Comparison of ENCODE assay signal across 8 mouse cellular contexts in genomic region chr17:35897644-35898573, GRCm38 (mm10). TPM values are rescaled to one million over a fixed set of nuclear protein-coding genes. Genes with fewer than 3 reads are reported as not detected.
DNase-seq lines count a peak whose midpoint lies in the region; ATAC-seq lines count a peak whose summit lies in the region.

No protein-coding gene starts in this region.

- 46% methylated on average over 23 of the region's 23 CpGs for WGBS in embryonic facial prominence, embryonic 10.5 days

- peak; percentile 39 for ATAC-seq in inflammation-experienced regulatory T-cells, adult 6 months
- peak; percentile 56 for ATAC-seq in megakaryocyte-erythroid progenitor cell, adult 5-6 weeks (replicated peaks; ENCODE audit: low FRiP score, low TSS enrichment, poor library complexity, severe bottlenecking)

- H3K36me3 ChIP-seq in embryonic facial prominence, embryonic 10.5 days (replicated peaks): peaks cover 79% of the 10 kb centered on the region

- peaks cover 25% of the 10 kb centered on the region for H3K4me1 ChIP-seq in embryonic facial prominence, embryonic 10.5 days

- H3K27ac ChIP-seq in embryonic facial prominence, embryonic 10.5 days (replicated peaks): peak overlapping the region; percentile 96

- H3K9me3 ChIP-seq in embryonic facial prominence, embryonic 10.5 days: no peaks in the 10 kb centered on the region

- H3K27me3 ChIP-seq in embryonic facial prominence, embryonic 10.5 days (replicated peaks; ENCODE audit: low read depth, poor library complexity, severe bottlenecking): no peaks in the 10 kb centered on the region

- peak; percentile 25 for DNase-seq in adrenal gland, postnatal 10 days
- no peak for DNase-seq in adrenal gland, postnatal 36 days
- DNase-seq in 3134 (ENCODE audit: extremely low read depth, insufficient read length, low spot score): peak; percentile 38
- DNase-seq in embryonic facial prominence, embryonic 10.5 days (ENCODE audit: low spot score): peak; percentile 34
- no peak for DNase-seq in urinary bladder, postnatal 36 days (ENCODE audit: low spot score in 2 of 2)
- DNase-seq in right cerebral cortex, postnatal 14 days: no peak

- H3K4me3 ChIP-seq in embryonic facial prominence, embryonic 10.5 days: peak overlapping the region; percentile 74

RNA-seq across cellular contexts. Expression of gene 2310061I04Rik, which starts 0.7 kb away (rescaled TPM):
- 10 to 100 TPM; 58.0 to 70.5 TPM for total RNA-seq in adrenal gland, postnatal 10 days (2021)
- 10 to 100 TPM; 47.0 to 49.4 TPM for total RNA-seq in adrenal gland, postnatal 36 days (2021)
- 27.5 and 28.6 TPM in 2 replicates for polyA plus RNA-seq in embryonic facial prominence, embryonic 10.5 days (2016; fragmentation: Nextera tagmentation; extraction: Ambion mirVana)
- polyA plus RNA-seq in inflammation-experienced regulatory T-cells, adult 6 months (2017; shearing (Covaris generic)): 10 to 100 TPM; 15.3 to 21.6 (median 15.4) TPM
- total RNA-seq in megakaryocyte-erythroid progenitor cell, adult 5-6 weeks (2014; fragmentation: Nextera tagmentation): 107 and 160 TPM in 2 replicates
- total RNA-seq in megakaryocyte-erythroid progenitor cell, adult 5-6 weeks (2017): 8.1 and 10.9 TPM in 2 replicates

RNA-seq across cellular contexts. Expression of gene Atat1, which starts 12.0 kb away (rescaled TPM):
- total RNA-seq in adrenal gland, postnatal 10 days (2021): 10 to 100 TPM; 15.9 to 28.7 TPM
- 10 to 100 TPM; 26.0 to 33.0 TPM for total RNA-seq in adrenal gland, postnatal 36 days (2021)
- polyA plus RNA-seq in embryonic facial prominence, embryonic 10.5 days (2016; fragmentation: Nextera tagmentation; extraction: Ambion mirVana): 117 and 130 TPM in 2 replicates
- 10 to 100 TPM in 2 of 3 experiments, 1 to 10 TPM in 1; 9.5 to 16.2 (median 10.5) TPM for polyA plus RNA-seq in inflammation-experienced regulatory T-cells, adult 6 months (2017; shearing (Covaris generic))
- total RNA-seq in megakaryocyte-erythroid progenitor cell, adult 5-6 weeks (2014; fragmentation: Nextera tagmentation): 23.1 and 31.9 TPM in 2 replicates
- 3.0 and 4.3 TPM in 2 replicates for total RNA-seq in megakaryocyte-erythroid progenitor cell, adult 5-6 weeks (2017)

RNA-seq across cellular contexts. Expression of gene Mrps18b, which starts 18.3 kb away (rescaled TPM):
- total RNA-seq in adrenal gland, postnatal 10 days (2021): 100 to 1,000 TPM; 101 to 104 TPM
- total RNA-seq in adrenal gland, postnatal 36 days (2021): 10 to 100 TPM; 92.6 to 97.8 TPM
- 96.0 and 96.3 TPM in 2 replicates for polyA plus RNA-seq in embryonic facial prominence, embryonic 10.5 days (2016; fragmentation: Nextera tagmentation; extraction: Ambion mirVana)
- 10 to 100 TPM; 35.8 to 82.5 (median 75.5) TPM for polyA plus RNA-seq in inflammation-experienced regulatory T-cells, adult 6 months (2017; shearing (Covaris generic))
- 140 and 175 TPM in 2 replicates for total RNA-seq in megakaryocyte-erythroid progenitor cell, adult 5-6 weeks (2014; fragmentation: Nextera tagmentation)
- 72.7 and 92.6 TPM in 2 replicates for total RNA-seq in megakaryocyte-erythroid progenitor cell, adult 5-6 weeks (2017)

RNA-seq across cellular contexts. Expression of gene Dhx16, which starts 18.3 kb away (rescaled TPM):
- 10 to 100 TPM; 36.8 to 38.0 TPM for total RNA-seq in adrenal gland, postnatal 10 days (2021)
- 10 to 100 TPM; 37.5 to 40.8 TPM for total RNA-seq in adrenal gland, postnatal 36 days (2021)
- 52.6 and 60.7 TPM in 2 replicates for polyA plus RNA-seq in embryonic facial prominence, embryonic 10.5 days (2016; fragmentation: Nextera tagmentation; extraction: Ambion mirVana)
- polyA plus RNA-seq in inflammation-experienced regulatory T-cells, adult 6 months (2017; shearing (Covaris generic)): 10 to 100 TPM; 17.4 to 36.1 (median 19.5) TPM
- 132 and 133 TPM in 2 replicates for total RNA-seq in megakaryocyte-erythroid progenitor cell, adult 5-6 weeks (2014; fragmentation: Nextera tagmentation)
- 51.3 and 68.8 TPM in 2 replicates for total RNA-seq in megakaryocyte-erythroid progenitor cell, adult 5-6 weeks (2017)

RNA-seq across cellular contexts. Expression of gene Ppp1r10, which starts 18.3 kb away (rescaled TPM):
- total RNA-seq in adrenal gland, postnatal 10 days (2021): 10 to 100 TPM; 78.7 to 83.1 TPM
- total RNA-seq in adrenal gland, postnatal 36 days (2021): 100 to 1,000 TPM in 1 of 2 experiments, 10 to 100 TPM in 1; 96.2 to 108 TPM
- polyA plus RNA-seq in embryonic facial prominence, embryonic 10.5 days (2016; fragmentation: Nextera tagmentation; extraction: Ambion mirVana): 59.7 and 61.2 TPM in 2 replicates
- polyA plus RNA-seq in inflammation-experienced regulatory T-cells, adult 6 months (2017; shearing (Covaris generic)): 10 to 100 TPM; 49.4 to 63.1 (median 51.7) TPM
- total RNA-seq in megakaryocyte-erythroid progenitor cell, adult 5-6 weeks (2014; fragmentation: Nextera tagmentation): 80.8 and 95.1 TPM in 2 replicates
- 86.4 and 103 TPM in 2 replicates for total RNA-seq in megakaryocyte-erythroid progenitor cell, adult 5-6 weeks (2017)

Comparison
In these comparisons a context has a peak if more than half of its experiments do, and no peak if none do; other contexts are left out.
1. DNase-seq: peak in adrenal gland, postnatal 10 days (single experiment), 3134 (single experiment) and embryonic facial prominence, embryonic 10.5 days (single experiment); none in adrenal gland, postnatal 36 days (0 of 2), urinary bladder, postnatal 36 days (0 of 2) and right cerebral cortex, postnatal 14 days (single experiment).